7 mouse cellular contexts compared by ENCODE assay signal in genomic region chr7:19083701-19084100, GRCm38 (mm10). TPM values are rescaled to one million over a fixed set of nuclear protein-coding genes. Genes with fewer than 3 reads are reported as not detected.
DNase-seq lines count a peak whose midpoint lies in the region; ATAC-seq and TF ChIP-seq lines count a peak whose summit lies in the region.

Gene Dmpk (plus strand): TSS chr7:19083849.

- 46% methylated on average over 10 of the region's 10 CpGs for WGBS in hindbrain, embryonic 12.5 days
- WGBS in limb, embryonic 15.5 days, result 37% methylated on average over 10 of the region's 10 CpGs

- H3K4me3 ChIP-seq in C2C12 (ENCODE audit: insufficient read depth, poor library complexity, severe bottlenecking) (peak within 1 kb of the TSS; percentile 37), E14TG2a.4 (replicated peaks; ENCODE audit: low read length) (peak within 1 kb of the TSS; percentile 48)
- H3K4me3 ChIP-seq in embryonic fibroblast, embryonic 13.5 days (ENCODE audit: insufficient read depth, low read length), result peak within 1 kb of the TSS; percentile 5; the same call in 1 of the 2 replicates
- H3K4me3 ChIP-seq in hindbrain, embryonic 12.5 days, result no peak within 1 kb of the TSS
- peak within 1 kb of the TSS; percentile 34 for H3K4me3 ChIP-seq in limb, embryonic 15.5 days

- H3K9ac ChIP-seq in hindbrain, embryonic 12.5 days, result no peak within 1 kb of the TSS
- H3K9ac ChIP-seq in limb, embryonic 15.5 days, result peak within 1 kb of the TSS; percentile 26; the same call in 1 of the 2 replicates

- peak within 1 kb of the TSS; percentile 88 for H3ac ChIP-seq in C2C12 (ENCODE audit: control insufficient read depth, insufficient read length, low read depth)

- H3K27ac ChIP-seq in embryonic fibroblast, embryonic 13.5 days (ENCODE audit: insufficient read depth, low read length), result peak within 1 kb of the TSS; percentile 63
- 0 out of 2 replicates have a peak within 1 kb of the TSS, but pooled peaks have one; percentile 4 for H3K27ac ChIP-seq in hindbrain, embryonic 12.5 days
- peak within 1 kb of the TSS; percentile 73 for H3K27ac ChIP-seq in limb, embryonic 15.5 days

- peaks cover 49% of the 10 kb centered on the region for H3K79me2 ChIP-seq in C2C12 (ENCODE audit: control insufficient read depth, insufficient read depth)

- peak; percentile 63; the same call in 1 of the 2 replicates for TF ChIP-seq POLR2A in embryonic fibroblast, embryonic 13.5 days (IDR thresholded peaks at IDR 0.05; ENCODE audit: low read depth, low read length)

- ATAC-seq in hindbrain, embryonic 12.5 days (ENCODE audit: low FRiP score), result no peak
- ATAC-seq in limb, embryonic 15.5 days (ENCODE audit: insufficient number of reproducible peaks, low FRiP score, low TSS enrichment, low read depth), result peak; percentile 45
- no peak for ATAC-seq in erythroid progenitor cell, adult 5-6 weeks (replicated peaks; ENCODE audit: low FRiP score, poor library complexity, severe bottlenecking)

- H3K9me3 ChIP-seq in E14TG2a.4 (ENCODE audit: low read length), result no peaks in the 10 kb centered on the region
- no peaks in the 10 kb centered on the region for H3K9me3 ChIP-seq in hindbrain, embryonic 12.5 days (replicated peaks)
- H3K9me3 ChIP-seq in limb, embryonic 15.5 days, result no peaks in the 10 kb centered on the region

- DNase-seq in natural killer cell, adult 2 months (ENCODE audit: low spot score in 2 of 2), result no peak

- H3K4me1 ChIP-seq in E14TG2a.4 (replicated peaks; ENCODE audit: low read depth, low read length), result peaks cover 98% of the 10 kb centered on the region
- no peaks in the 10 kb centered on the region; the same call in 1 of the 2 replicates for H3K4me1 ChIP-seq in embryonic fibroblast, embryonic 13.5 days (ENCODE audit: control insufficient read depth, insufficient read depth, low read length)
- peaks cover 42% of the 10 kb centered on the region for H3K4me1 ChIP-seq in hindbrain, embryonic 12.5 days
- peaks cover 58% of the 10 kb centered on the region for H3K4me1 ChIP-seq in limb, embryonic 15.5 days

- peaks cover 13% of the 10 kb centered on the region for H3K79me3 ChIP-seq in C2C12 (ENCODE audit: low read depth)

- no peak within 1 kb of the TSS for H3K4me2 ChIP-seq in hindbrain, embryonic 12.5 days (replicated peaks)
- peak within 1 kb of the TSS; percentile 45 for H3K4me2 ChIP-seq in limb, embryonic 15.5 days

- H3K27me3 ChIP-seq in C2C12 (ENCODE audit: control insufficient read depth, insufficient read depth, insufficient read length) (no peaks in the 10 kb centered on the region), E14TG2a.4 (ENCODE audit: insufficient read depth, low read length) (no peaks in the 10 kb centered on the region)
- peaks cover 5% of the 10 kb centered on the region for H3K27me3 ChIP-seq in hindbrain, embryonic 12.5 days
- H3K27me3 ChIP-seq in limb, embryonic 15.5 days, result no peaks in the 10 kb centered on the region

- peaks cover 41% of the 10 kb centered on the region for H3K36me3 ChIP-seq in C2C12 (ENCODE audit: control insufficient read depth, insufficient read depth)
- peaks cover 67% of the 10 kb centered on the region for H3K36me3 ChIP-seq in E14TG2a.4 (ENCODE audit: insufficient read depth, low read length)
- peaks cover 71% of the 10 kb centered on the region for H3K36me3 ChIP-seq in hindbrain, embryonic 12.5 days
- peaks cover 65% of the 10 kb centered on the region for H3K36me3 ChIP-seq in limb, embryonic 15.5 days

- TF ChIP-seq CTCF in C2C12 (IDR thresholded peaks at IDR 0.05; ENCODE audit: control insufficient read depth, insufficient read depth, insufficient read length) (no peak), E14TG2a.4 (conservative IDR thresholded peaks at IDR 0.05; ENCODE audit: low read length) (no peak)
- TF ChIP-seq CTCF in embryonic fibroblast, embryonic 13.5 days (IDR thresholded peaks at IDR 0.05; ENCODE audit: borderline replicate concordance, insufficient read depth, low read length), result no peak

TF ChIP-seq in C2C12, 6 proteins besides CTCF, POLR2A, EP300 and RAD21:
- TF ChIP-seq USF1 (IDR thresholded peaks at IDR 0.05; ENCODE audit: low read depth), result no peak
- TF ChIP-seq MYOG (IDR thresholded peaks at IDR 0.05; ENCODE audit: control insufficient read depth, extremely low read depth, insufficient read length), result no peak
- no peak for TF ChIP-seq MAX (IDR thresholded peaks at IDR 0.05)
- TF ChIP-seq FOSL1 (IDR thresholded peaks at IDR 0.05; ENCODE audit: insufficient read depth, low read length, poor library complexity, severe bottlenecking), result no peak
- TF ChIP-seq MYOD1 (IDR thresholded peaks at IDR 0.05; ENCODE audit: control insufficient read depth, insufficient read length, low read depth), result no peak
- TF ChIP-seq CEBPB (IDR thresholded peaks at IDR 0.05; ENCODE audit: low read depth), result no peak
TF ChIP-seq in C2C12: peak in this region for 0.

RNA-seq across cellular contexts. Expression of gene Dmpk, which starts in this region (rescaled TPM):
- polyA plus RNA-seq in C2C12 (2012; fragmentation: generic; extraction: Trizol), result 120 TPM
- 75.4 and 114 TPM in 2 replicates for polyA plus RNA-seq in embryonic fibroblast, embryonic 13.5 days (2011; ENCODE audit: insufficient read length, low read depth, missing spikeins)
- polyA plus RNA-seq in hindbrain, embryonic 12.5 days (2016; fragmentation: Nextera tagmentation; extraction: Ambion mirVana), result 13.4 and 14.6 TPM in 2 replicates
- 32.5 and 64.0 TPM in 2 replicates for polyA plus RNA-seq in limb, embryonic 15.5 days (2015; fragmentation: Nextera tagmentation; extraction: Ambion mirVana)
- 15.9 and 18.4 TPM in 2 replicates for total RNA-seq in erythroid progenitor cell, adult 5-6 weeks (2015; ENCODE audit: low replicate concordance)
- total RNA-seq in erythroid progenitor cell, adult 5-6 weeks (2017; ENCODE audit: low replicate concordance), result 4.2 and 5.0 TPM in 2 replicates

Comparison
In these comparisons a context has a peak if more than half of its experiments do, and no peak if none do; other contexts are left out.
1. H3K27ac ChIP-seq: peak in every context shown above with its lines; median percentile 73 in limb, embryonic 15.5 days; 63 in embryonic fibroblast, embryonic 13.5 days; 4 in hindbrain, embryonic 12.5 days.